Mouse (Mus musculus): ENCODE measurements around the gene Tanc2.

DNA sequence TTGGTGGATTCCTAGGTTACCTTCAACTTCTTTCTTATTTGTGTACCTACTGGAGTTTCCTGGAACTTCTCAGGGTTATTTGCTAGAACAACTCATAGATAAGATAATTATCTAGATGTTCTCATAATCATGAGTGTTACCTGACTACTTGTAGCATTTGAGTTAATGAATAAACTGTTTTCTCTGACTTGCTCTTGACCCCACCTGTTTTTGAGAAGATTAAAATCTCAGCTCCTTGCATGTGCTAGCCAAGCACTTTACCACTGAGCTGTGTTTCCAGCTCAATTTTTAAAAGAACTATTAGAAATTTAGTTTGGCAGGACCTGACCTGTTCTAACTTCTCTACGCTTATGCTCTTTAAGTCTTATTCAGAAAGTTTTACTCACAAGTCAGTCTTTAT lies 36.4 kb downstream of the Tanc2 start:
- TF ChIP-seq CTCF (IDR thresholded peaks at IDR 0.05; ENCODE audit: low read depth): no peak
- no peak for TF ChIP-seq EP300 (IDR thresholded peaks at IDR 0.05; ENCODE audit: low read depth)

All from liver, embryonic 14.5 days (tissue).